Comparison of ENCODE assay signal across 29 mouse cellular contexts in genomic region chr2:159354247-159354646, GRCm38 (mm10).
DNase-seq lines count a peak whose midpoint lies in the region; ATAC-seq and TF ChIP-seq lines count a peak whose summit lies in the region.
"Had no signal": no experiment of that assay in that cellular context is flagged by ENCODE, and none has a peak within 500 bp of the region (broad histone marks: within the 10 kb centered on the region; RNA-seq: fewer than 3 reads in every experiment).

No protein-coding gene starts in this region.

- no peaks in the 10 kb centered on the region for H3K36me3 ChIP-seq in kidney, postnatal 0 days (ENCODE audit: insufficient read depth, low read length)
- no peaks in the 10 kb centered on the region for H3K36me3 ChIP-seq in lung, embryonic 14.5 days (ENCODE audit: insufficient read depth)
- H3K36me3 ChIP-seq in forebrain, embryonic 13.5 days (ENCODE audit: poor library complexity, severe bottlenecking): no peaks in the 10 kb centered on the region
- H3K36me3 ChIP-seq: embryonic facial prominence, embryonic 12.5 days; forebrain, embryonic 10.5 days; hindbrain, embryonic 10.5 days; hindbrain, embryonic 15.5 days; liver, embryonic 12.5 days; midbrain, embryonic 12.5 days; neural tube, embryonic 12.5 days had no signal

- H3K27me3 ChIP-seq in kidney, postnatal 0 days (ENCODE audit: insufficient read depth, low read length): no peaks in the 10 kb centered on the region
- H3K27me3 ChIP-seq in lung, embryonic 14.5 days (ENCODE audit: insufficient read depth, low read length): no peaks in the 10 kb centered on the region
- no peaks in the 10 kb centered on the region for H3K27me3 ChIP-seq in forebrain, embryonic 13.5 days
- H3K27me3 ChIP-seq: embryonic facial prominence, embryonic 12.5 days; hindbrain, embryonic 15.5 days; liver, embryonic 12.5 days; megakaryocyte, embryonic 14.5 days; midbrain, embryonic 12.5 days; neural tube, embryonic 12.5 days had no signal

- H3K4me3 ChIP-seq in kidney, postnatal 0 days (replicated peaks; ENCODE audit: low read depth, low read length): no peak overlapping the region
- H3K4me3 ChIP-seq in lung, embryonic 14.5 days (ENCODE audit: low read depth, low read length): no peak overlapping the region
- no peak overlapping the region for H3K4me3 ChIP-seq in forebrain, embryonic 13.5 days
- H3K4me3 ChIP-seq: embryonic facial prominence, embryonic 12.5 days; forebrain, embryonic 10.5 days; hindbrain, embryonic 10.5 days; hindbrain, embryonic 15.5 days; liver, embryonic 12.5 days; megakaryocyte, embryonic 14.5 days; midbrain, embryonic 12.5 days; myocyte; neural tube, embryonic 12.5 days had no signal

- no peaks in the 10 kb centered on the region for H3K9me3 ChIP-seq in kidney, postnatal 0 days (replicated peaks; ENCODE audit: low read length)
- no peaks in the 10 kb centered on the region for H3K9me3 ChIP-seq in lung, embryonic 14.5 days (ENCODE audit: low read depth, low read length)
- no peaks in the 10 kb centered on the region for H3K9me3 ChIP-seq in forebrain, embryonic 13.5 days (replicated peaks)
- H3K9me3 ChIP-seq: embryonic facial prominence, embryonic 12.5 days; forebrain, embryonic 10.5 days; hindbrain, embryonic 10.5 days; hindbrain, embryonic 15.5 days; liver, embryonic 12.5 days; midbrain, embryonic 12.5 days; neural tube, embryonic 12.5 days had no signal

- TF ChIP-seq CTCF in kidney, postnatal 0 days (IDR thresholded peaks at IDR 0.05; ENCODE audit: low read depth): no peak
- no peak for TF ChIP-seq CTCF in lung, embryonic 14.5 days (IDR thresholded peaks at IDR 0.05; ENCODE audit: low read depth)

- ATAC-seq in kidney, postnatal 0 days (replicated peaks; ENCODE audit: low FRiP score, low read depth): no peak
- no peak for ATAC-seq in lung, embryonic 14.5 days (ENCODE audit: insufficient read depth)
- no peak for ATAC-seq in forebrain, embryonic 13.5 days
- ATAC-seq: CD4-positive, CD25-positive, alpha-beta regulatory T cell, adult 4 months; forebrain, embryonic 16.5 days; inflammation-experienced regulatory T-cells, adult 6 months; liver, embryonic 12.5 days; liver, postnatal 0 days had no signal

- intact Hi-C loops in heart, postnatal 36 days (cut with DNase I): no loop called here

- 48% methylated on average over 2 of the region's 2 CpGs for WGBS in kidney, postnatal 0 days
- 56% methylated on average over 2 of the region's 2 CpGs for WGBS in lung, embryonic 14.5 days
- WGBS in forebrain, embryonic 13.5 days: 87% methylated on average over 2 of the region's 2 CpGs

- DNase-seq in heart, adult 8-10 months (ENCODE audit: low spot score): peak; percentile 21
- DNase-seq in heart, postnatal 36 days: no peak
- peak; percentile 30 for DNase-seq in kidney, postnatal 0 days (ENCODE audit: low spot score)
- no peak for DNase-seq in kidney, postnatal 36 days
- peak; percentile 38 for DNase-seq in lung, embryonic 14.5 days
- DNase-seq in lung, postnatal 36 days: no peak
- DNase-seq: adrenal gland, postnatal 14 days; cerebellum, adult 11 months; cerebellum, adult 9-10 months; cerebellum, postnatal 36 days; layer of hippocampus, postnatal 36 days; left cerebral cortex, postnatal 4 days; liver, postnatal 0 days; right cerebral cortex, adult 18-20 months; spleen, adult 18-20 months; thymus, postnatal 14 days had no signal

- no peak overlapping the region for H3K27ac ChIP-seq in kidney, postnatal 0 days
- H3K27ac ChIP-seq in lung, embryonic 14.5 days (ENCODE audit: low read depth): no peak overlapping the region
- no peak overlapping the region for H3K27ac ChIP-seq in forebrain, embryonic 13.5 days
- H3K27ac ChIP-seq: embryonic facial prominence, embryonic 12.5 days; forebrain, embryonic 10.5 days; hindbrain, embryonic 10.5 days; hindbrain, embryonic 15.5 days; liver, embryonic 12.5 days; midbrain, embryonic 12.5 days; neural tube, embryonic 12.5 days had no signal

- H3K9ac ChIP-seq in kidney, postnatal 0 days (ENCODE audit: low read depth, low read length): no peak overlapping the region
- no peak overlapping the region for H3K9ac ChIP-seq in lung, embryonic 14.5 days
- no peak overlapping the region for H3K9ac ChIP-seq in forebrain, embryonic 13.5 days
- H3K9ac ChIP-seq: embryonic facial prominence, embryonic 12.5 days; hindbrain, embryonic 15.5 days; liver, embryonic 12.5 days; liver, postnatal 0 days; midbrain, embryonic 12.5 days; neural tube, embryonic 12.5 days had no signal

- no peaks in the 10 kb centered on the region; the same call in 1 of the 2 replicates for H3K4me1 ChIP-seq in kidney, postnatal 0 days (replicated peaks; ENCODE audit: insufficient read depth, low read length)
- no peaks in the 10 kb centered on the region for H3K4me1 ChIP-seq in lung, embryonic 14.5 days (ENCODE audit: insufficient read depth)
- H3K4me1 ChIP-seq in forebrain, embryonic 13.5 days: 0 out of 2 replicates have a peak, but pooled peaks cover 3% of the 10 kb centered on the region
- H3K4me1 ChIP-seq: embryonic facial prominence, embryonic 12.5 days; hindbrain, embryonic 10.5 days; liver, embryonic 12.5 days; megakaryocyte, embryonic 14.5 days; midbrain, embryonic 12.5 days; neural tube, embryonic 12.5 days had no signal

- H3K4me2 ChIP-seq in kidney, postnatal 0 days (ENCODE audit: low read length): no peak overlapping the region
- H3K4me2 ChIP-seq in lung, embryonic 14.5 days: no peak overlapping the region
- H3K4me2 ChIP-seq in forebrain, embryonic 13.5 days: no peak overlapping the region
- H3K4me2 ChIP-seq: embryonic facial prominence, embryonic 12.5 days; hindbrain, embryonic 15.5 days; liver, embryonic 12.5 days; midbrain, embryonic 12.5 days; neural tube, embryonic 12.5 days had no signal

Comparison
In these comparisons a context has a peak if more than half of its experiments do, and no peak if none do; other contexts are left out.
1. DNase-seq: peak in heart, adult 8-10 months (single experiment), kidney, postnatal 0 days (single experiment) and lung, embryonic 14.5 days (single experiment); none in heart, postnatal 36 days (0 of 2), kidney, postnatal 36 days (0 of 2) and lung, postnatal 36 days (single experiment).